Mouse (Mus musculus): Measurements from ENCODE around the gene Stat6.

DNA sequence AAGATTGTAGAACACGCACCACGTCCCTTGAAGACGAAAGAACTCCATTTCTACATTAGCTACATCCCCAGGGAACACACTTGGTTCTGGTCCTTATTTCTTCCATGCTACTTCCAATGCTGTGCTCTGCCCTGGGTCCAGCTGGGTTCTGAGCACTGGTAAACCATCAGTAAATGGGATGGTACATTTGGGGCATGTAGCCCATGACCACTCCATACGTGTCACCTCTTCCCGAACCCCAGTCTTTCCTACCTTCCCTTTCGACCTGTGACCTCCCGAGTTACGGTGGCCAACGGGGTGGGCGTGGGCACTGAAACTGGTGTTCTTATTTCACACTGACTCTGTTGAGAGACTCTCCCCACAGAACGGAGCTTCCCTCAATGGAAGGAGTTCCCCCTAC, 43.5 kb upstream of the Stat6 start:
- TF ChIP-seq CTCF (IDR thresholded peaks at IDR 0.05; ENCODE audit: control insufficient read depth, insufficient read depth, low read length) (no peak), POLR2A (IDR thresholded peaks at IDR 0.05; ENCODE audit: borderline replicate concordance, control insufficient read depth, low read depth, low read length) (no peak)
